Mouse (Mus musculus) gastrocnemius, postnatal 36 days (tissue): ENCODE data around the gene Klhl23. TPM values are rescaled to one million over a fixed set of nuclear protein-coding genes. Genes with fewer than 3 reads are reported as not detected.

Experiments
- total RNA-seq, 2 experiments: library from RNA; stranded (reverse); gene quantifications; 2 replicates each; pipeline ENCODE4 v1.2.3; 2021

Klhl23 gene
- total RNA-seq, 2 experiments from 2014 or later = 15.0 to 18.2 TPM

Other genes with a start within 250 kb of the Klhl23 start
- gene Lrp2, start 235.9 kb upstream of the Klhl23 start, total RNA-seq = not detected
- 1 to 10 TPM; 2.7 to 3.8 TPM for gene Bbs5, start 174.8 kb upstream of the Klhl23 start, total RNA-seq
- gene Klhl41, start 151.8 kb upstream of the Klhl23 start, total RNA-seq = 100 to 1,000 TPM; 417 to 539 TPM
- 10 to 100 TPM; 15.3 to 16.3 TPM for gene Fastkd1, start 108.4 kb upstream of the Klhl23 start, total RNA-seq
- 10 to 100 TPM; 25.1 to 27.2 TPM for gene Ppig, start 99.4 kb upstream of the Klhl23 start, total RNA-seq
- under 1 TPM; 0.33 to 0.44 TPM for gene Ccdc173, start 32.4 kb upstream of the Klhl23 start, total RNA-seq
- 10 to 100 TPM; 16.6 to 17.0 TPM for gene Phospho2, start 32.3 kb upstream of the Klhl23 start, total RNA-seq
- gene Ssb, start 39.6 kb downstream of the Klhl23 start, total RNA-seq = 10 to 100 TPM; 44.2 to 61.3 TPM
- gene Mettl5, start 63.7 kb downstream of the Klhl23 start, total RNA-seq = 10 to 100 TPM; 15.7 to 17.2 TPM
- 100 to 1,000 TPM; 162 to 170 TPM for gene Ubr3, start 75.3 kb downstream of the Klhl23 start, total RNA-seq
- gene Myo3b, start 217.2 kb downstream of the Klhl23 start, total RNA-seq = not detected